Mouse (Mus musculus) CH12.LX (cell line): Measurements from ENCODE around the gene Agtpbp1. TPM values are rescaled to one million over a fixed set of nuclear protein-coding genes. Genes with fewer than 3 reads are reported as not detected.

Source experiments
- DNase-seq: peaks from one replicate; pipeline ENCODE4 v3.0.0-alpha.2; 2013; ENCODE audit errors: extremely low read depth
- H3K27ac ChIP-seq: 2 replicates; pipeline ENCODE4 v1.5.1; 2012; ENCODE audit warnings: low read depth, mild to moderate bottlenecking, control low read depth, moderate library complexity; ENCODE audit not compliant: insufficient read depth
- H3K27me3 ChIP-seq: replicated peaks from 2 replicates; pipeline ENCODE3; 2012; ENCODE audit warnings: inconsistent platforms
- H3K36me3 ChIP-seq, 2 experiments: replicated peaks in 1 of 2; 2 replicates each; pipeline versions ENCODE3 to v1.6.1; 2012; ENCODE audit warnings: inconsistent platforms in 1 of 2, low read length in 1 of 2, mild to moderate bottlenecking in 1 of 2, mixed read lengths in 1 of 2, moderate library complexity in 1 of 2; ENCODE audit not compliant: control insufficient read depth in 1 of 2, insufficient read depth in 1 of 2
- H3K4me1 ChIP-seq, 2 experiments: 2 replicates each; pipeline ENCODE4 v1.6.1; 2012; ENCODE audit warnings: inconsistent platforms in 1 of 2, moderate library complexity in 1 of 2; ENCODE audit not compliant: insufficient read depth in 2 of 2, control insufficient read depth in 1 of 2
- H3K4me2 ChIP-seq: 2 replicates; pipeline ENCODE4 v1.6.1; 2012; ENCODE audit warnings: low read depth, mild to moderate bottlenecking, control low read depth; ENCODE audit not compliant: poor library complexity, insufficient read depth, severe bottlenecking
- H3K4me3 ChIP-seq, 3 experiments: fragments of 150-350 bp in 1 of 3; sonication (generic) in 1 of 3; replicated peaks in 1 of 3; 2 replicates each; pipeline versions ENCODE3 to v1.5.1; 2011 to 2012; ENCODE audit warnings: low read depth in 2 of 3, low read length in 2 of 3, mild to moderate bottlenecking in 2 of 3, moderate library complexity in 2 of 3, control low read depth in 1 of 3, improper control_type of control experiment in 1 of 3, inconsistent platforms in 1 of 3, mixed read lengths in 1 of 3; ENCODE audit not compliant: poor library complexity in 1 of 3
- H3K79me2 ChIP-seq: replicated peaks from 2 replicates; pipeline ENCODE4 v1.6.1; 2012; ENCODE audit warnings: mild to moderate bottlenecking, moderate library complexity; ENCODE audit not compliant: control insufficient read depth, poor library complexity, insufficient read depth, severe bottlenecking; ENCODE audit errors: extremely low read depth
- H3K9ac ChIP-seq: 2 replicates; pipeline ENCODE4 v1.6.1; 2012; ENCODE audit warnings: low read depth, mild to moderate bottlenecking, control low read depth, moderate library complexity; ENCODE audit not compliant: insufficient read depth
- H3K9me3 ChIP-seq: replicated peaks from 2 replicates; pipeline ENCODE3; 2012; ENCODE audit warnings: low read length, inconsistent platforms, mixed read lengths
- CHD1 ChIP-seq: IDR thresholded peaks from 2 replicates; pipeline ENCODE4 v1.6.1; 2012; ENCODE audit warnings: low read depth, low read length, improper control_type of control experiment, inconsistent platforms
- CTCF ChIP-seq, 2 experiments: IDR thresholded peaks in 1 of 2; conservative IDR thresholded peaks in 1 of 2; 2 replicates each; pipeline ENCODE4 v1.5.1; 2011 to 2012; ENCODE audit warnings: low read depth in 2 of 2, low read length in 2 of 2, improper control_type of control experiment in 1 of 2, inconsistent platforms in 1 of 2, mild to moderate bottlenecking in 1 of 2, moderate library complexity in 1 of 2
- ELF1 ChIP-seq: IDR thresholded peaks from 2 replicates; pipeline ENCODE4 v1.6.1; 2014; ENCODE audit warnings: low read depth, mild to moderate bottlenecking, inconsistent platforms, low read length, improper control_type of control experiment
- EP300 ChIP-seq: IDR thresholded peaks from 2 replicates; pipeline ENCODE4 v1.6.1; 2011; ENCODE audit warnings: low read length, improper control_type of control experiment
- IRF4 ChIP-seq: IDR thresholded peaks from 2 replicates; pipeline ENCODE4 v1.6.1; 2014; ENCODE audit warnings: low read depth, mild to moderate bottlenecking, inconsistent platforms, low read length, improper control_type of control experiment
- JUND ChIP-seq: conservative IDR thresholded peaks from 2 replicates; pipeline ENCODE4 v1.6.1; 2011; ENCODE audit warnings: low read depth, low read length, improper control_type of control experiment
- KAT2A ChIP-seq: IDR thresholded peaks from 2 replicates; pipeline ENCODE4 v1.6.1; 2012; ENCODE audit warnings: low read length, improper control_type of control experiment, inconsistent platforms; ENCODE audit not compliant: insufficient replicate concordance
- MAZ ChIP-seq: IDR thresholded peaks from 2 replicates; pipeline ENCODE4 v1.6.1; 2012; ENCODE audit warnings: low read depth, mild to moderate bottlenecking, inconsistent platforms, low read length, improper control_type of control experiment, moderate library complexity
- MXI1 ChIP-seq: IDR thresholded peaks from 2 replicates; pipeline ENCODE4 v1.6.1; 2011; ENCODE audit warnings: mild to moderate bottlenecking, low read depth, low read length, improper control_type of control experiment
- MYC ChIP-seq: IDR thresholded peaks from 2 replicates; pipeline ENCODE4 v1.6.1; 2011; ENCODE audit warnings: low read depth, mild to moderate bottlenecking, improper control_type of control experiment, low read length
- NELFE ChIP-seq: IDR thresholded peaks from 2 replicates; pipeline ENCODE4 v1.6.1; 2011; ENCODE audit warnings: low read depth, low read length, improper control_type of control experiment
- RAD21 ChIP-seq: IDR thresholded peaks from 2 replicates; pipeline ENCODE4 v1.6.1; 2011; ENCODE audit warnings: low read depth, mild to moderate bottlenecking, low read length, improper control_type of control experiment, moderate library complexity
- RCOR1 ChIP-seq: conservative IDR thresholded peaks from 2 replicates; pipeline ENCODE4 v1.6.1; 2012; ENCODE audit warnings: low read depth, mild to moderate bottlenecking, inconsistent platforms, low read length, improper control_type of control experiment
- SMC3 ChIP-seq: IDR thresholded peaks from 2 replicates; pipeline ENCODE4 v1.6.1; 2011; ENCODE audit warnings: low read depth, low read length, improper control_type of control experiment
- TCF12 ChIP-seq: IDR thresholded peaks from 2 replicates; pipeline ENCODE4 v1.6.1; 2014; ENCODE audit warnings: low read depth, mild to moderate bottlenecking, inconsistent platforms, low read length, improper control_type of control experiment
- USF2 ChIP-seq: conservative IDR thresholded peaks from 2 replicates; pipeline ENCODE4 v1.6.1; 2011; ENCODE audit warnings: low read depth, low read length, improper control_type of control experiment
- ZC3H11A ChIP-seq: IDR thresholded peaks from 2 replicates; pipeline ENCODE4 v1.6.1; 2012; ENCODE audit warnings: low read depth, mild to moderate bottlenecking, inconsistent platforms, low read length, improper control_type of control experiment
- ZNF384 ChIP-seq: IDR thresholded peaks from 2 replicates; pipeline ENCODE4 v1.6.1; 2012; ENCODE audit warnings: low read depth, low read length, improper control_type of control experiment, inconsistent platforms
- dilution Hi-C: fragments of 300-500 bp; cut with MboI; formaldehyde crosslinking; loops from 2 replicates; pipeline ENCODE4 v1.14.3; 2020; ENCODE audit warnings: low sequenced_read_pairs; ENCODE audit not compliant: extremely low pct_unique_long_range_greater_than_20kb, extremely low pct_ligation_motif_present
- in situ Hi-C: fragments of 300-500 bp; cut with MboI; formaldehyde crosslinking; loops from 3 replicates; pipeline ENCODE4 v1.14.3; 2019; ENCODE audit warnings: low sequenced_read_pairs, low pct_ligation_motif_present, low pct_unique_long_range_greater_than_20kb, mixed read lengths
- polyA plus RNA-seq: library from polyadenylated mRNA; unstranded; fragments of >175 nt; gene quantifications from 2 replicates; pipeline ENCODE4 v1.2.1, GENCODE M21; 2012; ENCODE audit warnings: low read depth; ENCODE audit not compliant: insufficient read length
- total RNA-seq, 2 experiments: library from RNA; depleted of rRNA; stranded (reverse); fragments of 300-350 nt in 1 of 2; fragments of >200 nt in 1 of 2; gene quantifications; 2 replicates each; pipeline ENCODE4 v1.2.3; 2012 to 2014

Gene Agtpbp1
- total and polyA plus RNA-seq, 3 experiments: 15.7 to 21.5 (median 19.5) TPM

- H3K27ac ChIP-seq: no peak overlapping the region
- no peak overlapping the region for H3K9ac ChIP-seq
- no peak overlapping the region for H3K4me2 ChIP-seq
- H3K36me3 ChIP-seq: no peaks in the 10 kb centered on the region
- no peak overlapping the region for H3K4me3 ChIP-seq
- H3K27me3 ChIP-seq: no peaks in the 10 kb centered on the region
- TF ChIP-seq RAD21 (peak; percentile 64), USF2 (no peak), CTCF (conservative IDR thresholded peaks at IDR 0.05 in 1 of 2, IDR thresholded peaks at IDR 0.05 in 1 of 2; ENCODE audit: low read depth in 2 of 2, low read length in 2 of 2) (peak; percentile 22 to 68; a peak in 2 of 4 replicates), KAT2A (no peak), SMC3 (peak; percentile 68), JUND (0 out of 2 replicates have a peak, but pooled peaks have one; percentile 28), ZNF384 (peak; percentile 70), IRF4 (peak; percentile 58), ELF1 (no peak), MYC (no peak)
- H3K79me2 ChIP-seq: peaks cover 5% of the 10 kb centered on the region; the same call in 1 of the 2 replicates
- dilution Hi-C loops: no loop called here
- no peaks in the 10 kb centered on the region for H3K9me3 ChIP-seq
- H3K4me1 ChIP-seq: peaks cover 0 to 6% of the 10 kb centered on the region in 2 experiments; a peak in 1 of 4 replicates
- peak; percentile 42 for DNase-seq
- in situ Hi-C loops: no loop called here
Observed at GRCm38 (mm10) chr13:59580954-59581353, 4.1 kb downstream of the Agtpbp1 start.

GRCm38 (mm10) chr13:59572549-59572948 is 12.5 kb downstream of the Agtpbp1 start:
- Histone ChIP-seq H3K4me3 (no peak overlapping the region), H3K27me3 (peaks cover 4% of the 10 kb centered on the region), H3K9ac (no peak overlapping the region), H3K4me1 (no peaks in the 10 kb centered on the region), H3K9me3 (peaks cover 2% of the 10 kb centered on the region), H3K79me2 (no peaks in the 10 kb centered on the region), H3K4me2 (no peak overlapping the region), H3K36me3 (no peaks in the 10 kb centered on the region), H3K27ac (no peak overlapping the region)
- dilution Hi-C loops (no loop called here), in situ Hi-C loops (no loop called here)
- DNase-seq: no peak
- TF ChIP-seq MAZ: no peak
- TF ChIP-seq ZC3H11A: no peak
- TF ChIP-seq EP300: no peak
- TF ChIP-seq RCOR1: no peak
- no peak for TF ChIP-seq KAT2A
- no peak for TF ChIP-seq TCF12
- TF ChIP-seq MXI1: no peak
- no peak for TF ChIP-seq USF2
- TF ChIP-seq NELFE: no peak
- no peak for TF ChIP-seq ZNF384
- no peak for TF ChIP-seq CHD1
